Mouse (Mus musculus) testis, adult 2 months (tissue): ENCODE measurements around the gene Ces2g. TPM values are rescaled to one million over a fixed set of nuclear protein-coding genes. Genes with fewer than 3 reads are reported as not detected.

Experiments
- H3K27ac ChIP-seq: fragments of 200-500 bp; 2 replicates; pipeline ENCODE4 v1.5.1; 2012; ENCODE audit warnings: low read depth, low read length; ENCODE audit not compliant: control insufficient read depth, insufficient read depth
- H3K27me3 ChIP-seq: fragments of 200-500 bp; 2 replicates; pipeline ENCODE4 v1.6.1; 2012; ENCODE audit warnings: mild to moderate bottlenecking, low read length, moderate library complexity; ENCODE audit not compliant: control insufficient read depth, insufficient read depth
- H3K36me3 ChIP-seq: fragments of 200-500 bp; 2 replicates; pipeline ENCODE4 v1.6.1; 2012; ENCODE audit warnings: mild to moderate bottlenecking, low read length; ENCODE audit not compliant: control insufficient read depth, insufficient read depth
- H3K4me1 ChIP-seq: fragments of 200-500 bp; 2 replicates; pipeline ENCODE4 v1.6.1; 2012; ENCODE audit warnings: low read length; ENCODE audit not compliant: control insufficient read depth, insufficient read depth
- H3K4me3 ChIP-seq: fragments of 200-500 bp; 2 replicates; pipeline ENCODE4 v1.5.1; 2012; ENCODE audit warnings: low read depth, mild to moderate bottlenecking, low read length, moderate library complexity, mixed read lengths; ENCODE audit not compliant: control insufficient read depth
- CTCF ChIP-seq: fragments of 200-500 bp; IDR thresholded peaks from 2 replicates; pipeline ENCODE4 v1.5.1; 2012; ENCODE audit warnings: low read depth, mild to moderate bottlenecking, inconsistent platforms, low read length, moderate library complexity; ENCODE audit not compliant: control insufficient read depth, insufficient read depth, insufficient replicate concordance
- POLR2A ChIP-seq: fragments of 200-500 bp; IDR thresholded peaks from 2 replicates; pipeline ENCODE4 v1.6.1; 2012; ENCODE audit warnings: low read depth, mild to moderate bottlenecking, inconsistent platforms, low read length, moderate library complexity; ENCODE audit not compliant: control insufficient read depth
- polyA plus RNA-seq: library from polyadenylated mRNA; depleted of rRNA; stranded (reverse); fragments of >200 nt; gene quantifications from 2 replicates; pipeline ENCODE4 v1.2.3, GENCODE M21; 2012; rRNA removed

Ces2g gene
- 0.70 and 0.88 TPM in 2 replicates for polyA plus RNA-seq

DNA sequence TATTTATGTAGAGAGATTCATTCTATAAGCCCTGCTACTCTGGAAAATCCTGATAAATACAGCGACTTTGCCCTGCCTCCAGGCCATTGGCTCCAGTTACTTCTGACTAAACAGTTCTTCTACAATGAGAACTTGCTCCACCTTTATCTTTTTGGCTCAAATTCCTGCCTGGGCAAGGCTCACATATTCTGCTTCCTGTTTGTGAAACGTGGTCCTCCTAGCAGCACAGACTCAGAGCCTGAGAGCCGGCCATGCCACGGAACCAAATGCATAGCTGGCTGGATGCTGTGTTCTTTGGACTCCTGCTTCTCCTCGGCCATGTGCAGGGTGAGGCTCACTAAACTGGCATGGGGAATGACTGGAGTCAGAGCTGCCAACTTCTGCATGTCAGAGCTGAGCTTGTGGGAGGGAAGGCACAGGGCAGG lies at the start of gene Ces2g:
Gene Ces2g, plus strand, starts transcription at position 182 of the 425 bp plus-strand sequence.
- H3K4me1 ChIP-seq = no peaks in the 10 kb centered on the region
- no peaks in the 10 kb centered on the region for H3K36me3 ChIP-seq
- TF ChIP-seq POLR2A = no peak
- no peak for TF ChIP-seq CTCF
- H3K27ac ChIP-seq = no peak within 1 kb of the TSS
- no peaks in the 10 kb centered on the region for H3K27me3 ChIP-seq
- H3K4me3 ChIP-seq = no peak within 1 kb of the TSS

GRCm38 (mm10) chr8:104925972-104926596 lies 35.4 kb upstream of the Ces2g start, which contains the start of gene Ces2e:
Gene Ces2e (plus strand): TSS chr8:104926260.
- H3K27me3 ChIP-seq = no peaks in the 10 kb centered on the region
- TF ChIP-seq POLR2A (no peak), CTCF (no peak)
- no peaks in the 10 kb centered on the region for H3K36me3 ChIP-seq
- H3K4me3 ChIP-seq = no peak within 1 kb of the TSS
- no peaks in the 10 kb centered on the region for H3K4me1 ChIP-seq
- H3K27ac ChIP-seq = no peak within 1 kb of the TSS

GRCm38 (mm10) chr8:104927301-104927700 lies 34.2 kb upstream of the Ces2g start:
- Histone ChIP-seq H3K27ac (no peak overlapping the region), H3K36me3 (no peaks in the 10 kb centered on the region), H3K4me1 (no peaks in the 10 kb centered on the region), H3K4me3 (no peak overlapping the region), H3K27me3 (no peaks in the 10 kb centered on the region)
- TF ChIP-seq POLR2A (no peak), CTCF (no peak)

GRCm38 (mm10) chr8:104944665-104945064 lies 16.9 kb upstream of the Ces2g start:
- H3K4me3 ChIP-seq = no peak overlapping the region
- no peak for TF ChIP-seq POLR2A
- TF ChIP-seq CTCF = no peak
- H3K4me1 ChIP-seq = no peaks in the 10 kb centered on the region
- no peak overlapping the region for H3K27ac ChIP-seq
- H3K36me3 ChIP-seq = no peaks in the 10 kb centered on the region
- H3K27me3 ChIP-seq = no peaks in the 10 kb centered on the region

- Histone ChIP-seq H3K27me3 (no peaks in the 10 kb centered on the region), H3K4me3 (no peak within 1 kb of the TSS), H3K4me1 (no peaks in the 10 kb centered on the region), H3K27ac (no peak within 1 kb of the TSS), H3K36me3 (no peaks in the 10 kb centered on the region)
- no peak for TF ChIP-seq POLR2A
- no peak for TF ChIP-seq CTCF
Measured at GRCm38 (mm10) chr8:104947056-104947455, 14.5 kb upstream of the Ces2g start, which contains the start of gene Ces2f. Gene Ces2f (plus strand): TSS chr8:104947356.

GRCm38 (mm10) chr8:104949031-104949430 lies 12.5 kb upstream of the Ces2g start:
- no peak overlapping the region for H3K4me3 ChIP-seq
- H3K4me1 ChIP-seq = no peaks in the 10 kb centered on the region
- TF ChIP-seq CTCF (no peak), POLR2A (no peak)
- no peaks in the 10 kb centered on the region for H3K36me3 ChIP-seq
- H3K27me3 ChIP-seq = no peaks in the 10 kb centered on the region
- H3K27ac ChIP-seq = no peak overlapping the region

GRCm38 (mm10) chr8:104962229-104962901 lies 847 bp downstream of the Ces2g start:
- Histone ChIP-seq H3K36me3 (no peaks in the 10 kb centered on the region), H3K4me3 (no peak overlapping the region), H3K27me3 (no peaks in the 10 kb centered on the region), H3K27ac (no peak overlapping the region), H3K4me1 (no peaks in the 10 kb centered on the region)
- TF ChIP-seq CTCF (no peak), POLR2A (no peak)
